Mouse (Mus musculus): ENCODE measurements at regions not wholly inside any gene's neighbourhood (a gene's known extent, or its start where the extent isn't known, plus 50 kb on each side); places are given as distances from the start of the nearest gene placed in this dataset.

DNA sequence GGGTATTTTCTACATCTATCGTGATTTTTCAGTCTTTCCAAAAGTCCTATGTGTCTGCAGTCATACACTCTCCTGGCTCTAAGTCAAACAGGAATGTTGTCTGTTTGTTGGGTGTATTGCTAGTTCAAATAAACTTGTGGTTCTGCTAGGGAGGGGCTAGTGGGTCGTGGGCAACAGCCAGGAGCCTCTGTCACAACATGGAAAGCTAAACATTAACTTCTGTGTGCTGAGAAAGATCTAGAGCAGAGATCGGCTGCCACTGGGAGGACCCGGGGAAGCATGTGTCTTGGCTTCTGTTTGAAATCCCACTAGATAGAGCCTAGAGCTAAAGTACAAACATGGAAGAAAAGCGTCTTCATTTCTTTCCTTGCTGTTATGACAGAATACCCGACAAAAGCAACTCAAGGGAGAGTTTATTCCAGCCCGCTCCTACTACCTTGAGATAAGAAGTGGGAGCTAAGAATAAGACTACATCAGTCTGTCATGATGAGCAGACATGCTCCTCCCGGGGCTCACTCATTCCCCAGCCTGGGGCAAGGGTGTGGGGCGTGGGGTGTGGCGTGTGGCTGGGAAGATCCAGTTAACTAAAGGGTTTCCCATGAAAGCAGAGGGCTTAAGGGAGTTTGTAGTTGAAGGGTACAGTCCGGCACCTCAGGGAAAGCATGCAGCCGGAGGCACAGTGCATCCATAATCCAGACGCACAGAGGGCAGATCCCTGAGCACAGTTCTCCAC lies 190.7 kb downstream of the Rybp start:
- peak; percentile 19 to 44 for DNase-seq

DNA sequence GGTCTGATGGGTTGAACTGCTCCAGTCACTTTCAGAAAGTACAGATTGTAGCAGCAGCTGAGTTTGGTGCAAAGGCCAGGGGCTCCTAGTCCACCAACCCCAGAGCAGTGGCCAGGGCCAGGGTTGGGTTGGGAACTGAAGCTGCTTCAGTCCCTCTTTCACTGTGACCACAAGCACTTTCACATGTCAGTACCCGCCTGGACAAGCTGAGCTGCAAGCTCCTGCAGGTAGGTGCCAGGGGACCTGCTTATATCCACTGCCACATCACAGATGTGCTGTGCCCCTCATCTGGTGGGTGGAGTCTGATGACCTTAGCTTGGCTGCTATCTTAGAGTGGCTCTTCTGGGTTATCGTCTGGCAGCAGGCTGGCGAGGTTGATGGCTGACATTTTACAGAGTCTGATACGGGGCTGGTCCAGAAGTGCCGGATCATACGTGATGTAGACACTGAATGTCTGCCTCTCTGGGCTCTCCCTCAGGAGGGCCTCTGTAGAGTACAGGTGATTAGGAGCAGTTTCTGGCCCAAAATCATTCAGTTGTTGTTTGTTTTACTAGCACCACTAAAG lies 192.6 kb downstream of the Rybp start:
- DNase-seq: no peak

DNA sequence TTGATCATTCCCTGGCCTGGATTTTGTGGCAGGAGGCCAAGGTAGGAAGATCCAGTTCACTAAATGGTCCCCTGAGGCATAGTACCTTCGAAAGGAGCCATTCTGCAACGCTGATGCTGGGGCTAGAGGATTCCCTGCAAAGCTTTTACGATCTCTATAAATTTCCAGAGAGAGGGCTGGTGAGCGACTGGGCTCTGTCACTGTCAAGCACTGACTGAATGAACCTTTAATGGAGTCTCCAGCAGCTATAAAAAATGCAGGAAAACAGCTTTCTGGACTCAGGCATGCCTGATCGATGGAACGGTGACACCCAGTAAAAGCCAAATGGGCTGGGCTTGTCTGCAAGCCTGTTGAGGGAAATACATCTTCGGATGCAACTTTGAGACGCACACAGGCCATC lies 194.4 kb downstream of the Rybp start:
- peak in 1 of 2 experiments; percentile 13 for DNase-seq

DNA sequence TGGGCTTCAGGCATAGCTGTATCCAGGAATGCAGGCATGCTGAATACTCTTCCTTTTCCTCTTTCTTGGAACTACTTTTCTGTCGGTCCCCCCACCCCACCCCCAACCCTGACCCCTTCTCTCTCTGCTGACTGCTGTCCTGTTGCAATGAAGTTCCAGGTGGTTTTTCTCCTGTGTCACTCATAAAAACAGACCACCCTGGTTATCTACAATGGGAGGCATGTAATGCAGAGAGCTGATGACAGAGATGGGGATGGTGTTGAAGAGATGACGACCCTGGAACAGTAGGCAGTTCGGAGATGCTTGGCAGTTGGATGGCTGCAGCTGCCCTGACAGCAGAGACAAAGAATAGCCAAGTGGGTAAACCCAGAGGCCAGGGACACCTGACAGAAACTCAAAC lies 195.5 kb downstream of the Rybp start:
- no peak for DNase-seq

DNA sequence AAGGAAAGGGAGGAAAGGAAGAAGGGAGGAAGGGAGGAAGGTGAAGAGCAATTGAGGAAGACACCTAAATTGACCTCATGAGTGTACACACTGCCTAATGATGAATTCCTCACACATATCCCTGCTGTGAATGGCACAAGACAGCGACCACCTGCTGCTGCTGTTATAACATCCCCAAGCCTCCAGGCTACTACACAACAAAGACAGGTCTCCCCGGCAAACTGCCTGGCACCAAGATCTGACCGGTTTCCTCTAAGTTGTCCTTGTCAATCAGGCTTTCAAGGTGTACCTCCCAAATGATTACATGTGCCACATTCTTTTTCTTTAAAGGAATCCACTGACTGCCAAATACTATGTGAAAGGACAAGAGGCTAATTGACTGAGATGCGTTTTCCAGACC lies 198.7 kb downstream of the Rybp start:
- DNase-seq: no peak

DNA sequence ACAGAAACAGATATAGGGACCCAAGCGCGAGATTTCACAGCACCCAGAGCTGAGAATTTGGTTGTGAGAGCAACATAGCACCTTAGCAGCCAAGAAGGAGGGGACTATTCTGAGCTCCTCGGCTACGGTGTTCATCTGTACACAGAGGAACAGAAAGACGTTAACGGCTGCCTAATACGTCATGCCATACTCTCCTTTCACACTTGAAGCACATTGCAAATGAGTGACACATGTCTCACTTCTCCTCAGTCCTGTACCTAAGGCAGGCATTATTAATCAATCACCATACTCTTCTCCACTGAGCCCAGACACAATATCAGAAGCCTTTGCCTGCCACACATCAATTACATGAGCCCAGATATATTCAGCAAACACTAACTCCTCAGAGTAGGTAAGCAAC lies 200.5 kb downstream of the Rybp start:
- no peak for DNase-seq

DNA sequence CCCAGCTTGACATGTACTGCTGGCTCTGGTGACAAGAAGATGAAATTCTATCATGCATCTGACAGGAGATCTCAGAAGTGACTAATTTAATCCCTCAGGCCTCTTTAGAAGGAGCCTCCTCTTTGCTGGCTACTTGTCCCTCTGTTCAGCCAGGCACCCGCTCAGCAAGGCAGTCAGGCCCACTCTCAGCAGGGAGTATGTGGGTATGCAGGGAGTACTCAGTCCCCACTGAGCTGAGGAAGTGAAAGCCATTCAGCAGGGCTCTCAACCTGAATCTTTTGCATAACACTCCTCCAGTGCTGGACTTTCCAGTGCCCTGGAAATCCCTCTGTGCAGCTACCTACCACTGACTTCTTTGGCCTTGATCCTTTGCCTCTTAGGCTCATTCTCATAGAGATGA lies 201.3 kb downstream of the Rybp start:
- DNase-seq: no peak

DNA sequence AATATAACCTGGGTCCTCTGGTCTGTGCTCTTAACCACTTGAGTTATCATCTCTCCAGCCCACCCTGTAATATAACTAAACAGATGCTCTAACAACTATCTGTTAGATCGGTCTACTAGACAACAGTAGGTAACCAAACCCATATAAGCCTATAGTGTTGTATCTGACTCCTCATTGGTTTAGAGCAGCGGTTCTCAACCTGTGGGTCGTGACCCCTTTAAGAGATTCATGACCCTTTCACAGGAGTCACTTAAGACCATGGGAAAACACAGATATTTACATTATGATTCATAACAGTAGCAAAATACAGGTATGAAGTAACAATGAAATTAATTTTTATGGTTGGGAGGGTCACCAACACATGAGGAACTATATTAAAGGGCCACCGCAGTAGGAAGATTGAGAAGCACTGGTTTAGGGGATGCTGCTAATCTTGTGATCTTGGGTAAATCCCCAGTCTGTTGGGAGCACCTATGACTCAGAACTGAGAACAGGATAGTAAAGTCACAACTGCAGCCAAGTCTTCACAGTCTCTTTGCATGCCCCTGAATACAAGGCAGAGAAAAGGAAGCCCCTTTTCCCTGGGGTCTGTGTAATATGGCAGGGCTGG lies 203.3 kb downstream of the Rybp start:
- no peak for DNase-seq

DNA sequence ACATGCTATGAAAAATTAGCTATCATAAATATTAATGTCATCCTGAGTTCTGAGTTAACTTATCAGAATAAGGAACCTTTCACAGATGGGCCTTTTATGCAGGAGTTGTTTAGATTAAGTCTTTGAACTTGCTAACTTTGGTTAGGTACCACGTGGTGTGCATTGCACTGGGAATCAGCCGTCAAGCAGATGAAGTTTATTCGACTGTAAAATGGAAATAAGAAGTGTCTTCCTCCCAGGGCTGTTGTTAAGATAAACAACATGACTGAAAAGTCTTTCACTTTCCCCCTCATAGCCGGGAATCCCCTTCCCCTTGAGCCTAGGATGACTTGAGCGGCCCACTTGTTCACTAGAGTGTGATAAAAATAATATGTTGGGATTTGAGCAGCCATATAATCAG lies 204.2 kb downstream of the Rybp start:
- DNase-seq: no peak

DNA sequence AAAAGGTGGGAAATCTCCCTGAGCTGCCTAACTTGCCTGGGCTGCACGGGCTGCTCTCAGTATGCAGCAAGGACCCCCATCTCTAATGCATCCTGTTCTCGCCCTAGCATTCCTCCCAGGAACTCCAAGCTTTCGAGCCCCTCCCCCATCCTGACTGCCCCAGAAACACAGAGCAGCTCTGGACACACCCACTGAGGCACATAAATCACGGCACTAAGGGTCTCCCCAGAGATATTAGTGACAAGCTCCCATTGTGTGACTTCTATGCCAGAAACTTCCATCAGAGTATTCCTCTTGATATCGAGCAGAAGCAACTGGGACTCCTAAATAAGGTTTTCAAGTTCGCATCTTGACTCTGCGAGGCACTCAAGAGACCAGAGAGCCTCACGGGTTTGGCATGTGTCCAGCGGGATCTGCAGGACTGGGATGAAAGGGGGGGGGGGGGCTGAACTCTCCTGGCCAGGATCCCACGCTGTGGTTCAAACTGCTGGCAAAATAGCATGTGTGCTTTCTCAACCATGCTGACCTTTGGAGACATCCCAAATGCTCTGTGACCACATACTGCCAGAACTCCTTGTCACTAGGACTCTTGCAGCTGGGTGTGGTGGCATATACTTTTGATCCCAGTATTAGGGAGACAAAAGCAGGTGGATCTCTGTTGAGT lies 212.5 kb downstream of the Rybp start:
- peak; percentile 82 to 87 for DNase-seq

DNA sequence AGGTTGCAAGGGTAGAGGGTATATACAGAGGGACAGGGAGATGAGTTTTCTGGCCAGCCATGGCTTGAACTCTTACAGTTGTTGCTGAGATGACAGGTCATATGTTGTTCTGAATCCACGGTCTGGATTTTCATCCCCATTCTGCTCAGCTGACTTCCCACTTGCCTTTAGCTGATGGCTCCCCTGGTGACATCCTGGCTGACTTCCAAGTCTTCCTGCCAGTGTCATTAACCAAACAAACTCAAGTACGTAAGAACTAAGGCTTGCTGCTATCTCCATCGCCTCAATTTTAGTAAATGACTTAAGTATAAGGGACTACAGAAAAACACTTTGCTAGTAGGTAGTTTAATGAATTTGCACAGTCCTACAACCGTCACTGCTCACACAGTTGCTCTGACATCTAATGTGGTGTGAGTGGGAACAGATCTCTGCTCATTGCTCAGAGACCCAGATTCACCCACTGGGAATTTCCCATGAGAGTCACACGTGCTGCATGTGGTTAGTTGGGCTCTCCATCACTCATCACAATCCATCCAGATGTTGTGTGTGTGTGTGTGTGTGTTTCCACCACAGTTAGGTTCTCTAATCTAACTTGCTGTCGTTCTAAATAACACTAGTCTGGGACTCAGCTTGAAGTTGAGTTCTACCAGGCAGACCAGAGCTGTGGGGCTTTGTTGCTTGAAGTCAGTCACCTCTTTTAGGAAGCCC lies 214.9 kb downstream of the Rybp start:
- peak; percentile 17 to 27 for DNase-seq

DNA sequence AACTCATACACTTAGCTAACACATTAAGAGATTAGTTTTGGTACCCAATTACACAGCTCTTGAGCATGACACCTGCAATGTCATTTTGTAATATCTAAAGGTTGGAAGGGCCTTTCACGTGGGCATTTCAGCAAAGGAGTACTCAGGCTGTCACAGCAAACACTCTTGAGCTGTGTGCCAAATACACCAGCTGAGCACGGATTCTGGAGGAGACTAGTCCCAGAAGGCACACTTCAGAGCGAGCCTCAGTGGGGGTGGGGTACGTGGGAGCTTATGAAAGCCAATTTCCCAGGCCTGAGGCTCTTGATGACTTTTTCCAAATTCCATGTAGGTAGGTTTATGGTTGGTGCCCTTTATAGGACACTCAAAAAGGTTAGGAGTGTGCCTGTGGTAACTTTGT lies 218.1 kb downstream of the Rybp start:
- DNase-seq: no peak

DNA sequence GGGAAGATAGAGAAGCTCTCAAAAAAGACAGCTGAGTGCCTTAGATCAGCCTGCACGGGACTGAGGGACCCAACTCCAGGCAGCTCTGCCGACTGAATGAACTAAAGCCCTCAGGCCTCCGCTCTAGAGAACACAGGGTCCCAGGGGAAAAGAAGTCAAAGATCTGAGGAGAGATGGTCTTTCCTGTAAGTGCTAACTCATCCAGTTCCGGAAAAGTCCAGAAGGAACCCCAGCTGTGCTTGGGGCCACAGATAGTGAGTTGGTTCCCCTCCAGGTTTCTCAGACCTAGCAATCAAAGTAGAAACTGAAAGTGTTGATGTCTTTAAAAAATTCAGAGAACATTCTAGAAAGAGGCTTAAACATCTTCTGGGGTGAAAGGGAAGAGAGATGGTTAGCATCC lies 220.0 kb downstream of the Rybp start:
- no peak for DNase-seq

DNA sequence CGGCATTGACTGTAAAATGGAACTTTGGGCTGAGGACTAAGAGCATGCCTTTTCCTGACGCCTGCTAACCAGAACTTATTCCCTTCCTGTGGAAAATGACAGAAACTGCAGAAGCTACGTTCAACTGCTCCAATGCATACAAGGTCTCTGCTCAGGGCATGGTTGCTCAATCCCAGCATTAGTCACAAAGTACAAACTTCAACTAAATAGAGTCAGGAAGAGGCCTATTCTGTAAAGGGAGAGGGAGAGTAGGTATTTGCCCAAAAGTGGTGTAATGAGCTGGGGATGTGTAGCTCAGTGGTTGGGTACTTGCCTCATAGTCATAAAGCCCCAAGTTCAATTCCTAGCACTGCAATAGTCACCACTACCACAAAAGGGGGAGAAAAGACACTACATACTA lies 221.7 kb downstream of the Rybp start:
- DNase-seq: no peak

DNA sequence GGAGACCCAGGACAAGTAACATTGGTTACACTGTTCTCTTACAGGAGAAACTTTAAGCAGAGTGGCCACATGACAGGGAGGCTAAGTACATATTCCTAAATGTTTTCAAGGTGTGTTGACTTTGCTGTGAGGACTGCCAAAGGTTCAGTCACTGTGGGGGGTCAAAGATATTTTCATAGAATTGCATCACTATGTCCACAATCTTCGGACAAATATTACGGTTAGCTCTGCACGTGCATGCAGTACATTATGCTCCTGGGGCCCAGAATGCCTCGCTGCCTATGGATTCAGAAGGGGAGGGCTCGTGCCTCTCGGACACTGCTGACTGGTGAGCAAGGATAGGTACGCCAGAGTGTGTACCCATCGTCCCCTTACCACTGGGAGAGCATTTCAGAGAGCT lies 224.3 kb downstream of the Rybp start:
- DNase-seq: no peak

DNA sequence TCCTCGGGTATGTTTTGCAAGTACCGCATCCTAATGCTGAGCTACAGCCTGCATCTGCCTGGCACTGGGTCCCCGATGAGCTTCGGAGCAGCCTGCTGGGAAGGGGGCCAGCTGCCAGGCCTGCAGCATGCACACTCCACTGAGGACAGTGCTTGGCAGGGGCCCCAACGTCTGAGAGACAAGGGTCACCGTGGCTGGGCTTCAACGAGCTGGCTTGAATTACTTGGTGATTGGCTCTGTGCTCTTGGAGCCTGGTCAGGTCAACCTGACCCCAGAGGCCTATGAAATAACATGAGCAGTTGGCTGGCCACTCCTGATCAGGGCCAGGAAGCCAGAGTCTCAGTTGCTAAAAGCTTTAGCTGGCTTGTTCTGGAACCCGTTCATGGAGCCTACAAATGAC lies 227.5 kb downstream of the Rybp start:
- peak; percentile 86 to 88 for DNase-seq

DNA sequence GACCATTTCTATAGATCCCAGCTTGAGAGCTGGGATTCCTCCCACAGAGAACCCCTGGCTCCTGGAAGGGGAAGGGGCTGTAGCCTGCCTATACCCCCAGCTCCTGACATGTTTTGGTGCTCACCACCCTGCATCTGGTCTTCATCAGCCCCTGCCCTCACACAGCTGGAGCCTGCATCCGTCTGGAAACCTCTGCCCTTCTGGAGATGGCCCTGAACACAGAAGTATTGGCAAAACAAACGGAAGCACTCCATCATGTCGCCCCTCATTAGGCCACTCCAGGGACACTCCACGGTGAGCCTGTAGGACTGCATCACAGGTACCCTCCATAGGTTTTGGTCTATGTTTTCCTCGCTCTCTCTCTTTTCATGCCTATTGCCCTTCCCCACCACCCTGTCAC lies 231.3 kb downstream of the Rybp start:
- DNase-seq: no peak

DNA sequence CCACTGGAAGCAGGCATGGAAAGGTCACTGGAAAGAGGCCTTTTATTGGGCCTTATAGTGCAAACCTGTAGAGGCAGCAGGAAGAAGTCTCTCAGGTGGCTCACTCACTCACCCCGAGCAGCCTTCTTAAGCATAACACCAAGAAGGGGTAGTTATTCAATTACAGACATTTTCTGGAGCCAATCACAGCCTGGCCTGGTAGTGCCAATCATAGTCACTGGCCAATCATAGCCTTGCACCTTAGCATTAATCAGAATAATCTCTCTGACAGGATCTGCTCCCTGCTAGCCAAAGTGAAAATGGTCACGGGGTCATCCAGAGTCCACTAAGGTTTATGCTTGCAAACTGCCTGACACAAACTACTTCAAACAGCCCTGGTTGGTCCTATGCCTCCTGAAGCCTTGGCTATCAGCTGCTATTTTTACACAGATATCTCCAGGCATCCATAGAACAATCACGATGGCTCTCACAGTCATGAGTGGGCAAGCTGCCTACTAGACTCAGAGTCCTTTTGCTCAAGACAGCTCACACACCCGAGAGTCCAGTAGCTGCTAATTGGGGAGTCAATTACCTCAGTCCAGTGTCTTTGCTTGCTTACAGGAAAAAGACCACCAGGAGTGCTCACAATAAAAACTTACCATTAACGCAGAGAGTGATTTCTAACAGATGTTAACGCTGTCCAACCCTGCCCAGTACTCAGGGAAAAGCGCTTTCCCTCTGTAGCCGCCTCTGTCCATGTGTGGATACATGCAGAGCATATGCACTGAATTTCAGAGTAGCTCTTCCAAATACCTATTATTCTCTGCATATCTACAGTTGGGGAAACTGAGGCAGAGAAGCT lies 234.1 kb downstream of the Rybp start:
- peak; percentile 18 to 21 for DNase-seq

DNA sequence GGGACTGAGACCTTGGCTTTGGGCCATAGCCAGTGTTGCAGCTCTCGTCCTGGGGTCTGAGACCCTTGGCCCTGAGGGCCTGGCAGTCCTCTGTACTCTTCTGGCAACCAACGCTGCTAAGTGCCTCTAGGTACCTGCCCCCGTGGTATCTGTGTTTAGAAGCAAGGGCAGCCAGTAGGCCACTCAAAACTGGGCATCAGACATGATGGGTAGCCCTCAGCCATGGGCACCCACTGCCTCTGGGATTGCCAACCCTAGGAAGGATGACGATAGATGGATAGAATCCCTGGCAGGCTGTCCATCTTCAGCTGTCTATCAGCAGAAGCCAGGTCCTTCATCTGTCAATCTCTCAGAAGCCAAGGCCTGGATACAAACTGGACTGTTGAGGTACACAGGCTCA lies 234.9 kb downstream of the Rybp start:
- no peak for DNase-seq

DNA sequence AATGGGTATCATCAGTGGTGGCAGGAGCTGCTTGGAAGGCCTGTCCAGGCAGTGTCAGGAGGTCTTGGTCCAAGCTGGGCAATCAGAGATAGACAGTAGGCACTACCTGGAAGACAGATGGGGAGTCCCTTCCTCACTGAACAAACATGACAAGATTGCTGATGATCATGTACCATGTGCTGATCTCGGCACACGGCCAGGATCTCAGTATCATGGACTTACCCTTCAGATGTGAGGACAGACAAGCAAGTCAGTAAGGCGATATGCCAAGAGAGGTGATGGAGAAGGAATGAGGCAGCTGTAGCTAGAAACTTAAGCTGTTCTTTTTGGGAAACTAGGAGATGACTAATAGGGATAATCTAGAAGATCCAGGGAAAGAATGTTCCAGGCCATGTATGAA lies 238.2 kb downstream of the Rybp start:
- no peak for DNase-seq

DNA sequence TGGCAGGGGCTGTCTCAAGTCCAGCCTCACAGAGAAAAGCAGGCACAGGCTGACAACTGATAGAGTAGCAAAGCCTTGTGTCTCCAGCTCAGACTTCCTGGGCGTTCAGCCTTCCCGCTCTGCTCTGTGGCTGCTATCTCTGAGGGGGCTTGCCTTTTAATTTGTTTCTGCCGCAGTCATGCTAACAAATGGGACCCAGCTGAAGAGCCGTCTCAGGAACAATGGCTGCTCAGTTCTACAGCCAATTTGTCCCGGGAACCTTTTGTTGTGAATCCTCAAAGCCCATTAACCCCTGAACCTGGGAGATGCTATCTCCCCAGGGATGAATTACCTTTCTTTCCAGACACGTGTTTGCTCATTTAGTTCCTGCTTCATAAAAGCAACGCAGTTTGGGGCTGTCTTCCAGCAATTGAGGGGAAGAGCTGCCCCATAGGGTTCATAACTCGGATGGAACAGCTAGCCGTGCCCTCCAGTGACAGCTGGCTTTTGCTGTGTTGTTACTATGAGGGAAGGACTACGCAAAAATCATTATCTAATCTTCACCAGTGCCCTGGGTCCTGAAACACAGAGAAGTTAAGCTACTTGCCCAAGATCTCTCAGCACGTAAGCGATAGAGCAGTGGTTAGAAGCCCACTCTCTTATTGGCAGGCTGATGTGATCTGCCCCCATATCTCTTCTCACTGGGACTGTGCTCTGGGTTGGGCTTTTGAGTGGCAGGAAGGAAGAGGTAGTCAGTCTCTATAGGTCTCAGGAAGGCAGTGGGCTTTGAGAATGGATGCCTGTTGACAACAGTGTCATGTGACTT lies 240.9 kb downstream of the Rybp start:
- no peak for DNase-seq

DNA sequence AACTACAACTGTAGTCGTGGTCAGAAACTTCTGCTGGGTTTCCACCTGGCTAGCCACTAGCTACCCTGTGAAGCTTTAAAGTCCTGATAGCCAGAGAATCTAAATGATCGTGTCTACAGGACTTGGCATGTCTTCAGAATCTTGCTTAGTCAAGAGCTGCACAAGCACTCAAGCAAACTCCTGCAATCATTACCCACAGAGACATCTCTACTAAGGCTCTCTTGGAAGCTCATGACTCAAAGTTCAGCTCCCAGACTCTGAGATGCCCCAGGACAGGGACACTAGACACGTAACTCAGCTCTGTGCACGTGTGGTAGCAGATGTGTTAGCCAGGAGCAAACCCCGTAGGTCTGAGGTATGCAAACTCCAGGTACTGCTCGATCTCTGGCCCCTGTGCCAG lies 242.2 kb downstream of the Rybp start:
- peak; percentile 30 to 68 for DNase-seq
